Mouse (Mus musculus): ENCODE results near the gene Gm20388.

Gm20388 gene

GRCm38 (mm10) chr8:121092141-121092540 lies 1181.5 kb downstream of the Gm20388 start:
- no peak for DNase-seq

GRCm38 (mm10) chr8:121092627-121093026 lies 1182.0 kb downstream of the Gm20388 start:
- peak; percentile 94 for DNase-seq

- no peak for DNase-seq
Measured at GRCm38 (mm10) chr8:121093496-121093895, 1182.9 kb downstream of the Gm20388 start.

- DNase-seq: peak; percentile 86
Measured at GRCm38 (mm10) chr8:121104049-121104818, 1193.6 kb downstream of the Gm20388 start.

GRCm38 (mm10) chr8:121107668-121108656 lies 1197.3 kb downstream of the Gm20388 start, which contains the start of gene Mthfsd:
TSS of gene Mthfsd (minus strand) at chr8:121108392.
- DNase-seq: peak; percentile 99

GRCm38 (mm10) chr8:121108657-121109056 lies 1198.0 kb downstream of the Gm20388 start:
- no peak for DNase-seq

- no peak for DNase-seq
Measured at GRCm38 (mm10) chr8:121111145-121111907, 1200.7 kb downstream of the Gm20388 start.

GRCm38 (mm10) chr8:121113261-121113660 lies 1202.6 kb downstream of the Gm20388 start:
- peak; percentile 97 for DNase-seq

- DNase-seq: peak; percentile 48
Measured at GRCm38 (mm10) chr8:121115136-121115535, 1204.5 kb downstream of the Gm20388 start.

- peak; percentile 94 for DNase-seq
Measured at GRCm38 (mm10) chr8:121115948-121116347, 1205.3 kb downstream of the Gm20388 start, which contains the start of gene Foxc2. TSS of gene Foxc2 (plus strand) at chr8:121116171.

- peak; percentile 70 for DNase-seq
Measured at GRCm38 (mm10) chr8:121116591-121117185, 1206.0 kb downstream of the Gm20388 start.

- peak; percentile 61 for DNase-seq
Measured at GRCm38 (mm10) chr8:121117186-121117651, 1206.6 kb downstream of the Gm20388 start.

- DNase-seq: peak; percentile 41
Measured at GRCm38 (mm10) chr8:121117906-121118305, 1207.3 kb downstream of the Gm20388 start.

GRCm38 (mm10) chr8:121118634-121119420 lies 1208.2 kb downstream of the Gm20388 start:
- DNase-seq: no peak

GRCm38 (mm10) chr8:121119635-121120455 lies 1209.2 kb downstream of the Gm20388 start:
- no peak for DNase-seq

- no peak for DNase-seq
Measured at GRCm38 (mm10) chr8:121120456-121121419, 1210.1 kb downstream of the Gm20388 start.

- no peak for DNase-seq
Measured at GRCm38 (mm10) chr8:121121704-121122103, 1211.1 kb downstream of the Gm20388 start.

- no peak for DNase-seq
Measured at GRCm38 (mm10) chr8:121122368-121122767, 1211.7 kb downstream of the Gm20388 start.

GRCm38 (mm10) chr8:121123113-121123512 lies 1212.5 kb downstream of the Gm20388 start:
- no peak for DNase-seq
